Mouse (Mus musculus) liver, adult 2 months (tissue): Measurements from ENCODE around the gene Timmdc1.

Experiments
- CTCF ChIP-seq: fragments of 200-500 bp; IDR thresholded peaks from 2 replicates; pipeline ENCODE4 v1.5.1; 2011; ENCODE audit warnings: low read depth, low read length, control low read depth
- POLR2A ChIP-seq: fragments of 200-500 bp; IDR thresholded peaks from 2 replicates; pipeline ENCODE4 v1.6.1; 2011; ENCODE audit warnings: low read length, control low read depth; ENCODE audit not compliant: insufficient read depth; ENCODE audit errors: extremely low read depth

DNA sequence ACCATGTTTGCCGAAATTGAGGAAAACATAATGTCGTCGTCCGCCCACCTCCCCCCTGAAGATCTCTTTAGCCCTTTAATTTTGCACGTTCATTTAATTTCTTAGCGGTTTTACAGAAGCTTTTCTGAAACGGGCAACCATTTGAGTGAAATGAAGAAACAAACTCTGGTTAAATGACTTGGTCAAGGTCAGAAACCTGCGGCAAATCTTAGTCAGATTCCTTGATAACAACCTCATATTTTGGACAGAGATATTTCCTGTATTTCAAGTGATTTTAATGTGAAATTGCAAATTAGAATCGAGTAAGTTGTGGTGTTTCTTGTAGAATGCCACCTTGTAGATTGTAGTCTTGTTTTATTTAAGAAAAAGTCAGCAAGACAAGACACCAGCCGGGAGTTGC is 41.1 kb upstream of the Timmdc1 start:
- no peak for TF ChIP-seq POLR2A
- TF ChIP-seq CTCF: no peak
